Mouse (Mus musculus) bone marrow, adult 2 months (tissue): ENCODE results near the gene Hspbap1.

ENCODE experiments used
- CTCF ChIP-seq: fragments of 200-500 bp; IDR thresholded peaks from 2 replicates; pipeline ENCODE4 v1.5.1; 2011; ENCODE audit warnings: low read length, control low read depth; ENCODE audit not compliant: control insufficient read depth, insufficient read depth
- POLR2A ChIP-seq: fragments of 200-500 bp; IDR thresholded peaks from 2 replicates; pipeline ENCODE4 v1.6.1; 2011; ENCODE audit warnings: low read depth, mild to moderate bottlenecking, control low read depth, low read length, borderline replicate concordance; ENCODE audit not compliant: control insufficient read depth

DNA sequence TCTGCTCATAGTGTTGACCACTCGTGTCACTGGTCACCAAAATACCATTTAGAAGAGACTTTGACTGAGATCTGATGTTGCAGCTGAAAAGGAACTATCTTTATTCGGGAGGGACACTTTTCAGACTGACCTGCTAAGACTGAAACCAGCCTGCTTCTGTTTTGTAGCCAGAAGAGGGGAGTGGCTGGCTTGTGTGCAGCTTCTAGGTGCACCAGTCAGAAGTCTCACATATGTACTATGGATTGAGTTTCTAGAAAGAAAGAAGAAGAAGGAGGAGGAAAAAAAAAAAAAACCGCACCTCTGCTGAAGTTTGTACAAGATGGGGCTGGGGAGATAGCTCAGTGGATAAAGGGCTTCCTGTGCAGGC lies 13.0 kb downstream of the Hspbap1 start:
- TF ChIP-seq CTCF (no peak), POLR2A (no peak)
